Mouse (Mus musculus) forebrain, postnatal 0 days (tissue): ENCODE measurements at regions not wholly inside any gene's neighbourhood (a gene's known extent, or its start where the extent isn't known, plus 50 kb on each side); places are given as distances from the start of the nearest gene placed in this dataset.
A peak's percentile ranks its signal among the peaks of the same experiment; 100 is the strongest.

ENCODE experiments used
- ATAC-seq: fragments of 200-750 bp; cut with Nextera tagmentation; 2 replicates; pipeline ENCODE4 v1.8.0; 2017; ENCODE audit warnings: mild to moderate bottlenecking, moderate library complexity
- DNase-seq: peaks from one replicate; pipeline ENCODE4 v3.0.0-alpha.2; 2015
- H3K27ac ChIP-seq: fragments of 300-500 bp; sonication (generic); 2 replicates; pipeline ENCODE4 v1.5.1; 2014; ENCODE audit warnings: low read depth, mild to moderate bottlenecking, antibody characterized with exemption, low read length, moderate library complexity, mixed read lengths
- H3K27me3 ChIP-seq: fragments of 300-500 bp; sonication (generic); 2 replicates; pipeline ENCODE4 v1.6.1; 2014; ENCODE audit warnings: mild to moderate bottlenecking, low read length, mixed read lengths; ENCODE audit not compliant: insufficient read depth
- H3K36me3 ChIP-seq: fragments of 300-500 bp; sonication (generic); 2 replicates; pipeline ENCODE4 v1.6.1; 2014; ENCODE audit warnings: mild to moderate bottlenecking, moderate library complexity; ENCODE audit not compliant: insufficient read depth
- H3K4me1 ChIP-seq: fragments of 300-500 bp; sonication (generic); 2 replicates; pipeline ENCODE4 v1.6.1; 2014; ENCODE audit warnings: antibody characterized with exemption; ENCODE audit not compliant: insufficient read depth
- H3K4me2 ChIP-seq: fragments of 300-500 bp; sonication (generic); 2 replicates; pipeline ENCODE4 v1.6.1; 2014; ENCODE audit warnings: low read depth, mild to moderate bottlenecking, moderate library complexity
- H3K4me3 ChIP-seq: fragments of 300-500 bp; sonication (generic); 2 replicates; pipeline ENCODE4 v1.5.1; 2014; ENCODE audit warnings: low read depth, low read length, mixed read lengths
- H3K9ac ChIP-seq: fragments of 300-500 bp; sonication (generic); 2 replicates; pipeline ENCODE4 v1.6.1; 2014; ENCODE audit warnings: mild to moderate bottlenecking
- H3K9me3 ChIP-seq: fragments of 300-500 bp; sonication (generic); 2 replicates; pipeline ENCODE4 v1.6.1; 2016; ENCODE audit warnings: low read length
- CTCF ChIP-seq: sonication (generic); IDR thresholded peaks from 2 replicates; pipeline ENCODE4 v1.5.1; 2016; ENCODE audit warnings: antibody characterized with exemption, control low read depth, low read depth
- WGBS: fragments of 180-500 bp; shearing (Covaris S2); extraction: QIAGEN DNeasy Blood & Tissue Kit; methylation state at CpG from one replicate; pipeline ENCODE4 v1.1.7; 2014; 5-methylcytosine and 5-hydroxymethylcytosine counted together

DNA sequence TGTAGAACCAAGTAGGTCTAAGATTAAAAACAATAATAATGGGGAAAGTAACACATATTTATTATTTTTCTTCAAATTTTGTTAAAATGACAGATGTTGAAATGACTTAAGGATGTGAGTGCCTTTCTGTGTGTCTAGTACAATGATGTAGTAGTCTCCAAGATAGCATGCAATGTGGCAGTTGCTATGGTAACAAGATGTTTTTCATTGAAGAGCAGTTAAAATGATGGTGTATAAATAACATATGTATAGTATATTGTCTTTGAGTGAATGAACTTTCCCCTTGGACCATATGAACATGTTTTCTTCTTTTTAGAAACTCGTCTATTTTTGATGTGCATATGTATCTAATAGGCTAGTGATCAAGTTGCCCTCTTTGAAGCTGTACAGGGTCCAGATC is 1044.6 kb downstream of the Ttll7 start:
- Histone ChIP-seq H3K9ac (no peak overlapping the region), H3K36me3 (no peaks in the 10 kb centered on the region), H3K4me2 (no peak overlapping the region), H3K4me1 (no peaks in the 10 kb centered on the region), H3K27me3 (no peaks in the 10 kb centered on the region), H3K4me3 (no peak overlapping the region), H3K9me3 (no peaks in the 10 kb centered on the region), H3K27ac (no peak overlapping the region)
- TF ChIP-seq CTCF = no peak
- 49% methylated on average over 1 of the region's 1 CpGs for WGBS
- ATAC-seq = no peak; the same call in 1 of the 2 replicates
- no peak for DNase-seq

DNA sequence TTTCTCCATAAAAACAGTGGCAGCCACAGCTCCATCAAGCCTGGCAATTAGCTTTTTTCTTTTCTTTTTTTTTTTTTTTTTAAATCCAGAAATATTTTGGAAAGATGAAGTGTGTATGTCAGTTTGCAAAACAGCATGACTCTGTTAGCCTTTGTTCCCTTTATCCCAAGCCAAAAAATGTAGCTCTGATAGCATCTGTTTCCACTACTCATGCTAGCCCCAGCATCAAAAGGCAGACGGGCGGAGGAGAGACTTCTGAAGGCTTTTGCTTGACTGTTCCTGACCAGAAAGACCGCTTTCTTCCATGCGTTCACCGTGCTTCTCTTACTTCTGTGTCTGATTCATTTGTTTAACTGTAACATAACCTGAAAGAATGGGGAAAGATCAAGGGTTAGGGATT is 1039.5 kb downstream of the Ttll7 start:
- H3K27ac ChIP-seq = no peak overlapping the region
- ATAC-seq (no peak), DNase-seq (no peak)
- WGBS = 64% methylated on average over 5 of the region's 5 CpGs
- no peaks in the 10 kb centered on the region for H3K36me3 ChIP-seq
- H3K4me1 ChIP-seq = no peaks in the 10 kb centered on the region
- no peak overlapping the region for H3K4me3 ChIP-seq
- H3K27me3 ChIP-seq = no peaks in the 10 kb centered on the region
- no peak overlapping the region for H3K4me2 ChIP-seq
- no peaks in the 10 kb centered on the region for H3K9me3 ChIP-seq
- H3K9ac ChIP-seq = no peak overlapping the region
- no peak for TF ChIP-seq CTCF

DNA sequence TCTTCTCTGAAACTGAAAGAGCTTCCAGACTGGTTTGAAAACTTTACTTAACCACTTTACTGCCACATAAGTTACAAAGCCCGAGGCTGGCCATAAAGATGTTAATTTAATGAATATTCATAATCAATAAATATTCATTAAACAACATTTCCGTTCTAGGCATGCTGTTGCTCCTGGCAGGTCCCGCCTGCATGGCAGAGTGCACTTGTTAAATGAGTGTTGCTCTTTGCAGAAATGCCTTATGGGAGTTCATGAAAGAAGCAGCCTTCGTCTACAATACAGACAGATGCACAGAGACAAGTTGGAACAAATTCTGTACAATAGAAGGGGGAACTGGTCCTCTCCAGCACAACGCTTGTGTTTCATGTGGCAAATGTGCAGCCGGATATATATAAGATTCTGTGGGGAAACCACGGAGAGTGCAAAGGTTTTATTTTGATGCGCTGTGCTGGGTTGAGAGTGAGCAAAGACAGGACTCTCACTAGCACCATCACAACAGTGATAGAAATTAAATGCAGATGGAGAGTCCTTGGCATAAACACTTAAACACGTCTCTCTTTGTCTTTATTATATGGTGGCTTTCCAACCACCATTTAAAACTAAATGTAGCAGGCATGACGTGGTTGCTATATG is 1034.2 kb downstream of the Ttll7 start:
- peak; percentile 78 for DNase-seq
- Histone ChIP-seq H3K4me1 (peaks cover 5% of the 10 kb centered on the region; the same call in 1 of the 2 replicates), H3K4me2 (peak overlapping the region; percentile 11; the same call in 1 of the 2 replicates), H3K27ac (peak overlapping the region; percentile 35; the same call in 1 of the 2 replicates), H3K36me3 (no peaks in the 10 kb centered on the region), H3K9ac (no peak overlapping the region), H3K27me3 (no peaks in the 10 kb centered on the region), H3K4me3 (no peak overlapping the region), H3K9me3 (no peaks in the 10 kb centered on the region)
- peak; percentile 91 for ATAC-seq
- WGBS = 23% methylated on average over 10 of the region's 10 CpGs
- no peak for TF ChIP-seq CTCF

DNA sequence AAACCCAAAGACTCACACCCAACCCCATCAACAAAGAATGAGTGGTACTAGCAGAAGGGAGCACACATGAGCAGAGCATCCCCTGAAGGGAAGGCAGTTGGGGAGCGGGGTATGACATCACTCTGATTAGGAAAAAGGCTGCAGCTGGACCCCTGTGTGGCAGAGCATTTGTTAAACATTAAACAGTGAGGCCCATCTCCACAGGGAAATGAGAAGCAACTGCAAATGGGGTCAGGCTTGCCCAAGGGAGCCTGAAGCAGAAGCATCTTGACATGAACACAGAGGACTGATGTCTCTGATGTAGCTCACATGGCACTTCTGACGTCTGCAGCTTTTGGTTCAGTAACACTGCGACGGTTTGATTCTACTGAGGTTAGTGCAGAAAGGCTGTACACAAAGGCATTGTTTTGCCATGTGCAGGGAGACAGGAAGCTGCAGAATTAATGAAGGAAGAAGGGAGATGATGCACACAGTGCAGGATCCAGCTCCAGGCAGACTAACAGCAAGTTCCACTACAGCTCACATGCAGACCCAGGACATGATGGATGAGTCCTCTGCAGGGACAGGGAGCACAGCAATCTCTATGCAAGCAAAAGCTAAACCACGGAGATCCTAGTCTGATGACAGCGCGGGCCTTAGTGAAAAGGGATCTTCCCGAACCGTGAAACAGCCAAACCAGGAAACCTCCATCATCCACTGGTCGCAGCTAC is 1030.9 kb downstream of the Ttll7 start:
- H3K27ac ChIP-seq = no peak overlapping the region
- H3K9ac ChIP-seq = no peak overlapping the region
- no peak overlapping the region for H3K4me2 ChIP-seq
- peaks cover 5% of the 10 kb centered on the region; the same call in 1 of the 2 replicates for H3K4me1 ChIP-seq
- no peaks in the 10 kb centered on the region for H3K36me3 ChIP-seq
- no peak overlapping the region for H3K4me3 ChIP-seq
- WGBS = 66% methylated on average over 10 of the region's 10 CpGs
- TF ChIP-seq CTCF = no peak
- H3K27me3 ChIP-seq = no peaks in the 10 kb centered on the region
- no peak for DNase-seq
- no peaks in the 10 kb centered on the region for H3K9me3 ChIP-seq
- ATAC-seq = 0 out of 2 replicates have a peak, but pooled peaks have one; percentile 44

DNA sequence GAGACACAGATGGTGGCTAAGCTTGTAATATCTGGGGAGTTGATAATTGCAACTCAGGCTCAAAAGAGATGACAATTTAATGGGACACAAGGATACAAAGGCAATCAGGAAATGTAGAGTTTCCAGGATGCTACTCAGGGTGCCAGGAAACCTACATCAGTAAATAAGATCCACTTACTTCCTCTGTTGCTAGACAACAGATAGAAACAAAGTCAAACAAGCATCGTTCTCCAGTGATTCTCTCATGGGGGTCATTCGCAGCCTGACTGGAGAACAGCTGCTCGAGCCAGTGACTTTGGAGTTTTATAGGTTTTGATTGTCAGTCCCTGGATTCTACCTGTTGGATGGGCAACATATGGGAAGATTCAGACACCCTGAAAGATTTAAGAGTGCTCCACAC is 1026.5 kb downstream of the Ttll7 start:
- Histone ChIP-seq H3K27me3 (no peaks in the 10 kb centered on the region), H3K4me1 (peaks cover 5% of the 10 kb centered on the region; the same call in 1 of the 2 replicates), H3K27ac (no peak overlapping the region), H3K9me3 (no peaks in the 10 kb centered on the region), H3K9ac (no peak overlapping the region), H3K36me3 (no peaks in the 10 kb centered on the region), H3K4me2 (no peak overlapping the region), H3K4me3 (no peak overlapping the region)
- 73% methylated on average over 3 of the region's 3 CpGs for WGBS
- ATAC-seq (no peak), DNase-seq (no peak)
- no peak for TF ChIP-seq CTCF

DNA sequence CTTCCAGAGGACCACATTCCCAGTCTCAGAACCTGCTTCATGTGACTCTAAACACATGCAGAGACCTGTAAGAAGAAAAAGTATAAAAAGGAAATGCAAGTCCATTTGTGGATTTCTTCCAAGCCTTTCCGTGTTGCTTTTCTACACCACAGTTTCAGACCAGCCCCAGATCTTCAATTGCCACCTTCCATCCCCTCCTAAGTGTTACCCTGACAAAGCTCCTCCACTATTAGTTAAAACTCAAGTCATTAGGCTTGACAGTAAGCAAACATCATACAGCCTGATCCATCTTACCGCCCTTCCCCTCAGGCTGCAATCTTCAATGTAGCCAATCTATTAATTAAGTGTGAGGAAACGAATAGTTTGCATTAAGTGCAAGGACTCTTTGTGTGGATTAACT is 1016.1 kb downstream of the Ttll7 start:
- ATAC-seq = no peak
- Histone ChIP-seq H3K36me3 (no peaks in the 10 kb centered on the region), H3K4me1 (no peaks in the 10 kb centered on the region), H3K9ac (no peak overlapping the region), H3K4me3 (no peak overlapping the region), H3K4me2 (no peak overlapping the region), H3K9me3 (no peaks in the 10 kb centered on the region), H3K27ac (no peak overlapping the region), H3K27me3 (no peaks in the 10 kb centered on the region)
- TF ChIP-seq CTCF = no peak
- 48% methylated on average over 3 of the region's 3 CpGs for WGBS
- DNase-seq = no peak

DNA sequence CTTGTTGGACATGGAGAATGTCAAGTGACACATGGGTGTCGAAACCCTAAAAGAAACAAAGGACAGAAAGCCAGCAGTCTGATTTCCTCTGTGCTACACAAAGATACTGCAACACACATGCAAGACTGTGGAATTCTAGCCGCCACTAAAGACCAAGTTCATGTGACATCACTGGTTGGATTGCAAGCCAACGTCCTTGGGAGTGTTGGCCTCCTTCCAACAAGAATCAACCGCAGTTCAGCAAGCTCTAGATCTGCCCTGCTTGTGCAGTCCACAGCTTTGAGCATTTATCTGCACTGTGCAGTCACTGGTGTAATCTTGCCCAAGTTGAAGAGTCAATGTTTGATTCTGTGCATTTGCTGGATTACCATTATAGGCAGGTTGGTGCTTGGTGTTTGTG is 1001.2 kb downstream of the Ttll7 start:
- Histone ChIP-seq H3K4me1 (no peaks in the 10 kb centered on the region), H3K27ac (no peak overlapping the region), H3K9ac (no peak overlapping the region), H3K27me3 (no peaks in the 10 kb centered on the region), H3K9me3 (no peaks in the 10 kb centered on the region), H3K36me3 (no peaks in the 10 kb centered on the region), H3K4me2 (no peak overlapping the region), H3K4me3 (no peak overlapping the region)
- ATAC-seq = no peak
- DNase-seq = no peak
- no peak for TF ChIP-seq CTCF
- 54% methylated on average over 4 of the region's 4 CpGs for WGBS
